Mouse (Mus musculus) stomach, embryonic 16.5 days (tissue): ENCODE measurements around the gene Cox8a. TPM values are rescaled to one million over a fixed set of nuclear protein-coding genes. Genes with fewer than 3 reads are reported as not detected.
A peak's percentile ranks its signal among the peaks of the same experiment; 100 is the strongest.

Experiments used
- ATAC-seq: fragments of 200-750 bp; cut with Nextera tagmentation; 2 replicates; pipeline ENCODE4 v1.8.0; 2017; ENCODE audit warnings: moderate number of reproducible peaks, moderate TSS enrichment; ENCODE audit not compliant: insufficient read depth, low FRiP score
- H3K27ac ChIP-seq: fragments of 300-500 bp; sonication (generic); 2 replicates; pipeline ENCODE4 v1.5.1; 2014; ENCODE audit warnings: low read length
- H3K27me3 ChIP-seq: fragments of 300-500 bp; sonication (generic); 2 replicates; pipeline ENCODE4 v1.6.1; 2014; ENCODE audit warnings: low read length, control low read depth, mixed read lengths; ENCODE audit not compliant: control insufficient read depth, insufficient read depth
- H3K36me3 ChIP-seq: fragments of 300-500 bp; sonication (generic); 2 replicates; pipeline ENCODE4 v1.6.1; 2014; ENCODE audit warnings: low read length; ENCODE audit not compliant: control insufficient read depth, insufficient read depth
- H3K4me1 ChIP-seq: fragments of 300-500 bp; sonication (generic); 2 replicates; pipeline ENCODE4 v1.6.1; 2014; ENCODE audit warnings: low read length, control low read depth, mixed read lengths; ENCODE audit not compliant: control insufficient read depth, insufficient read depth
- H3K4me2 ChIP-seq: fragments of 300-500 bp; sonication (generic); 2 replicates; pipeline ENCODE4 v1.6.1; 2014; ENCODE audit warnings: low read depth, low read length, mixed read lengths
- H3K4me3 ChIP-seq: fragments of 300-500 bp; sonication (generic); replicated peaks from 2 replicates; pipeline ENCODE4 v1.5.1; 2014; ENCODE audit warnings: mild to moderate bottlenecking, low read length
- H3K9ac ChIP-seq: fragments of 300-500 bp; sonication (generic); 2 replicates; pipeline ENCODE4 v1.6.1; 2014; ENCODE audit warnings: low read length
- H3K9me3 ChIP-seq: fragments of 300-500 bp; sonication (generic); replicated peaks from 2 replicates; pipeline ENCODE4 v1.6.1; 2016; ENCODE audit warnings: low read length, control low read depth; ENCODE audit not compliant: control insufficient read depth
- WGBS: fragments of 180-500 bp; shearing (Covaris S2); extraction: QIAGEN DNeasy Blood & Tissue Kit; methylation state at CpG from one replicate; pipeline ENCODE4 v1.1.7; 2014; 5-methylcytosine and 5-hydroxymethylcytosine counted together
- polyA plus RNA-seq: library from polyadenylated mRNA; unstranded; fragments of >200 nt; fragmentation: Nextera tagmentation; extraction: Ambion mirVana; gene quantifications from 2 replicates; pipeline ENCODE4 v1.2.1, GENCODE M21; 2015

The Cox8a gene
- polyA plus RNA-seq = 986 and 1,009 TPM in 2 replicates

- peak within 1 kb of the TSS; percentile 91 for H3K27ac ChIP-seq
- H3K9ac ChIP-seq = peak within 1 kb of the TSS; percentile 96
- ATAC-seq = peak; percentile 97
- WGBS = under 1% methylated on average over 50 of the region's 50 CpGs
- H3K9me3 ChIP-seq = no peaks in the 10 kb centered on the region
- H3K36me3 ChIP-seq = 0 out of 2 replicates have a peak, but pooled peaks cover 4% of the 10 kb centered on the region
- H3K27me3 ChIP-seq = no peaks in the 10 kb centered on the region
- H3K4me2 ChIP-seq = peak within 1 kb of the TSS; percentile 79
- peak within 1 kb of the TSS; percentile 92 for H3K4me3 ChIP-seq
- H3K4me1 ChIP-seq = peaks cover 28% of the 10 kb centered on the region
These were observed at the start of gene Cox8a for GRCm38 (mm10) chr19:7217162-7217925. Cox8a (minus strand) TSS chr19:7217616.

- Histone ChIP-seq H3K9me3 (no peaks in the 10 kb centered on the region), H3K36me3 (no peaks in the 10 kb centered on the region), H3K9ac (peak overlapping the region; percentile 89; the same call in 1 of the 2 replicates), H3K4me2 (0 out of 2 replicates have a peak overlapping the region, but pooled peaks have one; percentile 17), H3K4me3 (no peak overlapping the region), H3K27ac (peak overlapping the region; percentile 77), H3K4me1 (peaks cover 51% of the 10 kb centered on the region), H3K27me3 (no peaks in the 10 kb centered on the region)
- WGBS = 49% methylated on average over 4 of the region's 4 CpGs
- ATAC-seq = no peak
These were observed 49.0 kb upstream of the Cox8a start for GRCm38 (mm10) chr19:7266421-7266831.

- Histone ChIP-seq H3K9ac (peak overlapping the region; percentile 49), H3K4me2 (0 out of 2 replicates have a peak overlapping the region, but pooled peaks have one; percentile 17), H3K4me3 (no peak overlapping the region)
These were observed 48.2 kb upstream of the Cox8a start for GRCm38 (mm10) chr19:7265478-7266191.

DNA sequence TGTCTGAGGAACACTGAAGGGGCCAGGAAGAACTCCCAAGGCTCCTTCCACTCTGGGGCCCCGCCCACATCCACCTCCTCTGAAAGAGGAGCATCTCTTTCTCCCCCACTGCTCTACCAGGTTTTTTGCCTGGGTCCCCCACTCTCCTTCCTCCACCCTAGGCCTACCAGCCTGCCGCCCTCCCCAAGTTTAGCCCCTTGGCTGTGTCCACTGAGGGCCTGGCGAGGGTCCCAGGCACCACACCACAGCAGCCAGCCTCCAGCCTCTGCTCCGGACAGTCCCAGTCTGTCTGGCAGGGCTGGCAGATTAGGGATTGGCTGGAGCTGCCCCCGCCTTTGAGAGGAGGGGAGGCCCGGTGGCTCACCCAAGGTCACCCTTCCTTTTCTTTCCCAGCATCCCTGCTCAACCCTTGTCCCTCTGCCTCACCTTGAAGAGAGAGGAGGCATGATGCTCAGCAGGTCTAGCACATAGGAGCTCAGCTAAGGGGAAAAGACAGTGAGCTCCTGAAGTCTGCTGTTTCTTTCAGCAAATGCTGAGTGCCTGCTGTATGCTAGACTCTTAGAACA is 47.4 kb upstream of the Cox8a start:
- WGBS = 21% methylated on average over 6 of the region's 6 CpGs
- no peak overlapping the region for H3K4me3 ChIP-seq
- no peaks in the 10 kb centered on the region for H3K36me3 ChIP-seq
- peak overlapping the region; percentile 19; the same call in 1 of the 2 replicates for H3K27ac ChIP-seq
- no peak overlapping the region for H3K4me2 ChIP-seq
- no peaks in the 10 kb centered on the region for H3K9me3 ChIP-seq
- H3K27me3 ChIP-seq = no peaks in the 10 kb centered on the region
- H3K4me1 ChIP-seq = peaks cover 49% of the 10 kb centered on the region
- ATAC-seq = no peak
- peak overlapping the region; percentile 31 for H3K9ac ChIP-seq

More at GRCm38 (mm10) chr19:7265478-7266191, 48.2 kb upstream of the Cox8a start:
- ATAC-seq = no peak
- WGBS = 19% methylated on average over 14 of the region's 14 CpGs
- Histone ChIP-seq H3K9me3 (no peaks in the 10 kb centered on the region), H3K36me3 (no peaks in the 10 kb centered on the region), H3K27ac (peak overlapping the region; percentile 77), H3K4me1 (peaks cover 51% of the 10 kb centered on the region), H3K27me3 (no peaks in the 10 kb centered on the region)

GRCm38 (mm10) chr19:7264088-7264765 is 46.8 kb upstream of the Cox8a start:
- no peak for ATAC-seq
- Histone ChIP-seq H3K4me3 (no peak overlapping the region), H3K27me3 (no peaks in the 10 kb centered on the region), H3K4me1 (peaks cover 43% of the 10 kb centered on the region), H3K9me3 (no peaks in the 10 kb centered on the region), H3K36me3 (no peaks in the 10 kb centered on the region), H3K9ac (peak overlapping the region; percentile 31), H3K27ac (peak overlapping the region; percentile 19; the same call in 1 of the 2 replicates), H3K4me2 (no peak overlapping the region)
- WGBS = 17% methylated on average over 9 of the region's 9 CpGs

DNA sequence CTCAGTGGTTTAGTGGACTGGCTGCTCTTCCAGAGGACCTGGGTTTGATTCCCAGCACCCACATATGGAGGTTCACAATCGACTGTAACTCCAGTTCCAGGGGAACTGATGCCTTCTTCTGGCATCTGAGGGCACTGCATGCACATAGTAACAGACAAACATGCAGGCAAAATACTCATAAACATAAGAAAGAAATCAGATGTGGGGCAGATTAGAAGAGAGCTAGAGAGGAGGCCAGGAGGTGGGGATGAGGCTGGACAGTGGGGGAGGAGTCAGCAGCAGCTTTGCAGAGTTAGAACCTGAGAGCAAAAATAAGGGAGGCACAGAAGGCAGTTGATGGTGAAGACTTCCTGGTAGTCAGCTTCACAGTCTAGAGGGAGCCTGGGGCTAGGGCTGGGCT is 45.2 kb upstream of the Cox8a start:
- no peak for ATAC-seq
- WGBS = 84% methylated on average over 1 of the region's 1 CpGs
- Histone ChIP-seq H3K27me3 (no peaks in the 10 kb centered on the region), H3K27ac (no peak overlapping the region), H3K9me3 (no peaks in the 10 kb centered on the region), H3K36me3 (no peaks in the 10 kb centered on the region), H3K4me3 (no peak overlapping the region), H3K9ac (no peak overlapping the region), H3K4me1 (peaks cover 34% of the 10 kb centered on the region), H3K4me2 (no peak overlapping the region)

DNA sequence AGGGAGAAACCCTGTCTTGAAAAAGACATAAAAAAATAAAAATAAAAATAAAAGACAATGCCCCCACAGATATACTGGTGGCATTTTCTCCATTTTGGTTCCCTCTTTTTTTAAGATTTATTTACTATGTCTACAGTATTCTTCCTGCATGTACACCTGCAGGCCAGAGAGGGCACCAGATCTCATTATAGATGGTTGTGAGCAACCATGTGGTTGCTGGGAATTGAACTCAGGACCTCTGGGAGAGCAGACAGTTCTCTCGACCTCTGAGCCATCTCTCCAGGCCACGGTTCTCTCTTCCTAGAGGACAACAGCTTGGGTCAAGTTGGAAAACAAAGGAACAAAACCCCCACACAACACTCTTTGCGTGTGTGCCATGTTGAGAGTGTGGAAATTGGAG is 44.5 kb upstream of the Cox8a start:
- 88% methylated on average over 3 of the region's 3 CpGs for WGBS
- peaks cover 28% of the 10 kb centered on the region for H3K4me1 ChIP-seq
- H3K36me3 ChIP-seq = no peaks in the 10 kb centered on the region
- H3K4me2 ChIP-seq = no peak overlapping the region
- no peaks in the 10 kb centered on the region for H3K27me3 ChIP-seq
- H3K4me3 ChIP-seq = no peak overlapping the region
- no peaks in the 10 kb centered on the region for H3K9me3 ChIP-seq
- H3K27ac ChIP-seq = no peak overlapping the region
- ATAC-seq = no peak
- H3K9ac ChIP-seq = no peak overlapping the region

DNA sequence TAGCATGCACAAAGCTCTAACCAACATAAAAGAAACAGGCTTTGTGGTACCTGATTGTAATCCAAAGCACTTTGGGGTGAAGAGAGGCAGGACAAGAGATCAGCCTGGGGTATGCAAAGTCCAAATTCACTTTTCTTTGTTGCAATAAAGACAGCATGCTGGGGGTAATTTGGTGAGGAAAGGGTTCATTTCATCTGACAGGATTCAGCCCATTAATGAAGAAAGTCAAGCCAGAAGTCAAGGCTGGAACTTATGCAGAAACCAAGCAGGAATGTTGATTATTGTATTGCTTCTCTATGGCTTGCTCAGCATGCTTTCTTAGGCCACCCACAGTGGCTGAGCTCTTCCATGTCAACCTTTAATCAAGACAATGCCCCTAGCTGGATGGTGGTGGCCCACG is 44.1 kb upstream of the Cox8a start:
- Histone ChIP-seq H3K27me3 (no peaks in the 10 kb centered on the region), H3K9me3 (no peaks in the 10 kb centered on the region), H3K36me3 (no peaks in the 10 kb centered on the region), H3K4me2 (no peak overlapping the region), H3K4me3 (no peak overlapping the region), H3K9ac (no peak overlapping the region), H3K27ac (no peak overlapping the region), H3K4me1 (peaks cover 23% of the 10 kb centered on the region)
- 92% methylated on average over 1 of the region's 1 CpGs for WGBS
- no peak for ATAC-seq
